Mouse (Mus musculus) stomach, postnatal 0 days (tissue): ENCODE measurements around the gene Dgkq. TPM values are rescaled to one million over a fixed set of nuclear protein-coding genes. Genes with fewer than 3 reads are reported as not detected.
A peak's percentile ranks its signal among the peaks of the same experiment; 100 is the strongest.

Experiments used
- ATAC-seq: fragments of 200-750 bp; cut with Nextera tagmentation; 2 replicates; pipeline ENCODE4 v1.8.0; 2017; ENCODE audit not compliant: low FRiP score, low TSS enrichment
- DNase-seq: peaks from one replicate; pipeline ENCODE4 v3.0.0-alpha.2; 2016; ENCODE audit warnings: low spot score
- H3K27ac ChIP-seq: fragments of 300-500 bp; sonication (generic); replicated peaks from 2 replicates; pipeline ENCODE4 v1.5.1; 2014; ENCODE audit warnings: mild to moderate bottlenecking, control low read depth
- H3K27me3 ChIP-seq: fragments of 300-500 bp; sonication (generic); 2 replicates; pipeline ENCODE4 v1.6.1; 2014; ENCODE audit warnings: low read length; ENCODE audit not compliant: control insufficient read depth, insufficient read depth
- H3K36me3 ChIP-seq: fragments of 300-500 bp; sonication (generic); 2 replicates; pipeline ENCODE4 v1.6.1; 2014; ENCODE audit warnings: low read length, mixed read lengths; ENCODE audit not compliant: control insufficient read depth, insufficient read depth
- H3K4me1 ChIP-seq: fragments of 300-500 bp; sonication (generic); replicated peaks from 2 replicates; pipeline ENCODE4 v1.6.1; 2014; ENCODE audit warnings: antibody characterized with exemption; ENCODE audit not compliant: control insufficient read depth, insufficient read depth
- H3K4me2 ChIP-seq: fragments of 300-500 bp; sonication (generic); replicated peaks from 2 replicates; pipeline ENCODE4 v1.6.1; 2014; ENCODE audit warnings: low read depth, mild to moderate bottlenecking, control low read depth, moderate library complexity
- H3K4me3 ChIP-seq: fragments of 300-500 bp; sonication (generic); 2 replicates; pipeline ENCODE4 v1.5.1; 2014; ENCODE audit warnings: low read depth, low read length, control low read depth
- H3K9ac ChIP-seq: fragments of 300-500 bp; sonication (generic); 2 replicates; pipeline ENCODE4 v1.6.1; 2014; ENCODE audit warnings: mild to moderate bottlenecking, low read length, control low read depth, mixed read lengths
- H3K9me3 ChIP-seq: fragments of 300-500 bp; sonication (generic); 2 replicates; pipeline ENCODE4 v1.6.1; 2016; ENCODE audit warnings: low read length; ENCODE audit not compliant: control insufficient read depth
- CTCF ChIP-seq: IDR thresholded peaks from 2 replicates; pipeline ENCODE4 v1.5.1; 2016; ENCODE audit warnings: antibody characterized with exemption, low read depth, mild to moderate bottlenecking, moderate library complexity
- EP300 ChIP-seq: optimal IDR thresholded peaks from 2 replicates; pipeline ENCODE3; 2016; ENCODE audit warnings: antibody characterized with exemption
- WGBS: fragments of 180-500 bp; shearing (Covaris S2); extraction: QIAGEN DNeasy Blood & Tissue Kit; methylation state at CpG from one replicate; pipeline ENCODE4 v1.1.7; 2014; 5-methylcytosine and 5-hydroxymethylcytosine counted together
- polyA plus RNA-seq: library from polyadenylated mRNA; unstranded; fragments of >200 nt; fragmentation: Nextera tagmentation; extraction: Ambion mirVana; gene quantifications from 2 replicates; pipeline ENCODE4 v1.2.1, GENCODE M21; 2015

Dgkq gene
- polyA plus RNA-seq, 1 experiment from 2014 or later, result 4.6 TPM

GRCm38 (mm10) chr5:108679909-108680308, 10.4 kb upstream of the Dgkq start:
- no peak for DNase-seq
- Histone ChIP-seq H3K9ac (no peak overlapping the region), H3K4me3 (no peak overlapping the region), H3K4me2 (no peak overlapping the region), H3K36me3 (no peaks in the 10 kb centered on the region; the same call in 1 of the 2 replicates), H3K9me3 (no peaks in the 10 kb centered on the region), H3K27ac (no peak overlapping the region), H3K27me3 (no peaks in the 10 kb centered on the region), H3K4me1 (peaks cover 8% of the 10 kb centered on the region; the same call in 1 of the 2 replicates)
- TF ChIP-seq EP300, result no peak
- peak; percentile 64 for TF ChIP-seq CTCF
- ATAC-seq, result no peak
- 50% methylated on average over 3 of the region's 3 CpGs for WGBS

- Histone ChIP-seq H3K36me3 (no peaks in the 10 kb centered on the region), H3K27ac (no peak overlapping the region), H3K9ac (no peak overlapping the region), H3K4me3 (no peak overlapping the region), H3K4me1 (peaks cover 8% of the 10 kb centered on the region; the same call in 1 of the 2 replicates), H3K27me3 (no peaks in the 10 kb centered on the region), H3K4me2 (no peak overlapping the region), H3K9me3 (no peaks in the 10 kb centered on the region)
- ATAC-seq (no peak), DNase-seq (no peak)
- TF ChIP-seq EP300 (no peak), CTCF (no peak)
- 90% methylated on average over 6 of the region's 6 CpGs for WGBS
Observed at GRCm38 (mm10) chr5:108678296-108678854, 8.9 kb upstream of the Dgkq start.

- peak; percentile 69 for ATAC-seq
- H3K4me3 ChIP-seq, result peak overlapping the region; percentile 34
- H3K9me3 ChIP-seq, result no peaks in the 10 kb centered on the region
- peak; percentile 25 for TF ChIP-seq CTCF
- TF ChIP-seq EP300, result no peak
- DNase-seq, result peak; percentile 73
- H3K27me3 ChIP-seq, result no peaks in the 10 kb centered on the region
- no peaks in the 10 kb centered on the region for H3K36me3 ChIP-seq
- H3K9ac ChIP-seq, result peak overlapping the region; percentile 53
- H3K27ac ChIP-seq, result peak overlapping the region; percentile 67
- peak overlapping the region; percentile 63 for H3K4me2 ChIP-seq
- peaks cover 8% of the 10 kb centered on the region; the same call in 1 of the 2 replicates for H3K4me1 ChIP-seq
- WGBS, result 5% methylated on average over 25 of the region's 25 CpGs
Observed at GRCm38 (mm10) chr5:108677605-108678295, 8.3 kb upstream of the Dgkq start.

- peak; percentile 45 for TF ChIP-seq CTCF
- no peak for TF ChIP-seq EP300
- no peaks in the 10 kb centered on the region for H3K27me3 ChIP-seq
- H3K27ac ChIP-seq, result peak overlapping the region; percentile 67
- peak; percentile 44 for ATAC-seq
- peak overlapping the region; percentile 53; the same call in 1 of the 2 replicates for H3K9ac ChIP-seq
- H3K4me2 ChIP-seq, result peak overlapping the region; percentile 63
- peaks cover 2% of the 10 kb centered on the region; the same call in 1 of the 2 replicates for H3K36me3 ChIP-seq
- 15% methylated on average over 5 of the region's 5 CpGs for WGBS
- peak; percentile 35 for DNase-seq
- H3K9me3 ChIP-seq, result no peaks in the 10 kb centered on the region
- peak overlapping the region; percentile 34 for H3K4me3 ChIP-seq
- peaks cover 8% of the 10 kb centered on the region; the same call in 1 of the 2 replicates for H3K4me1 ChIP-seq
Observed at GRCm38 (mm10) chr5:108676772-108677498, 7.5 kb upstream of the Dgkq start.

GRCm38 (mm10) chr5:108675251-108675816, 5.9 kb upstream of the Dgkq start, which contains the start of gene Slc26a1:
Gene Slc26a1, minus strand, starts transcription at chr5:108675569.
- no peak for ATAC-seq
- WGBS, result 58% methylated on average over 9 of the region's 9 CpGs

More at GRCm38 (mm10) chr5:108675251-108675816, 5.9 kb upstream of the Dgkq start, which contains the start of gene Slc26a1:
- TF ChIP-seq EP300 (no peak), CTCF (no peak)
- Histone ChIP-seq H3K9ac (no peak within 1 kb of the TSS), H3K27ac (no peak within 1 kb of the TSS), H3K27me3 (no peaks in the 10 kb centered on the region), H3K9me3 (no peaks in the 10 kb centered on the region), H3K36me3 (peaks cover 7% of the 10 kb centered on the region; the same call in 1 of the 2 replicates), H3K4me2 (no peak within 1 kb of the TSS), H3K4me1 (peaks cover 8% of the 10 kb centered on the region; the same call in 1 of the 2 replicates), H3K4me3 (no peak within 1 kb of the TSS)
- DNase-seq, result no peak
